Mouse (Mus musculus): ENCODE data around the gene Zfp637. TPM values are rescaled to one million over a fixed set of nuclear protein-coding genes. Genes with fewer than 3 reads are reported as not detected.

Gene Zfp637
- total RNA-seq, 4 experiments from 2014 or later = 26.2 to 33.8 (median 29.0) TPM

Other genes with a start within 250 kb of the Zfp637 start
- under 1 TPM in 3 of 4 experiments, not detected in 1; 0.22 to 0.41 (median 0.26) TPM for gene Zfp239, start 20.9 kb downstream of the Zfp637 start, total RNA-seq (2022)
- 100 to 1,000 TPM; 170 to 189 (median 180) TPM for gene Hnrnpf, start 59.1 kb downstream of the Zfp637 start, total RNA-seq (2022)
- gene Fxyd4, start 96.5 kb downstream of the Zfp637 start, total RNA-seq (2022) = not detected
- under 1 TPM; 0.35 to 0.69 (median 0.42) TPM for gene Rasgef1a, start 170.3 kb downstream of the Zfp637 start, total RNA-seq (2022)

All from heart, adult 8-10 months (tissue).